Mouse (Mus musculus) adrenal gland, postnatal 4 days (tissue): ENCODE results near the gene Dst. TPM values are rescaled to one million over a fixed set of nuclear protein-coding genes. Genes with fewer than 3 reads are reported as not detected.

Experiments
- DNase-seq, 2 experiments: peaks; one replicate each; pipeline ENCODE4 v3.0.0; 2021 to 2022; ENCODE audit warnings: low spot score in 2 of 2, mixed read lengths in 2 of 2
- total RNA-seq, 2 experiments: library from RNA; stranded (reverse); gene quantifications; 2 replicates each; pipeline ENCODE4 v1.2.3; 2021

Dst gene
- total RNA-seq, 2 experiments from 2014 or later, result 136 to 151 TPM

DNA sequence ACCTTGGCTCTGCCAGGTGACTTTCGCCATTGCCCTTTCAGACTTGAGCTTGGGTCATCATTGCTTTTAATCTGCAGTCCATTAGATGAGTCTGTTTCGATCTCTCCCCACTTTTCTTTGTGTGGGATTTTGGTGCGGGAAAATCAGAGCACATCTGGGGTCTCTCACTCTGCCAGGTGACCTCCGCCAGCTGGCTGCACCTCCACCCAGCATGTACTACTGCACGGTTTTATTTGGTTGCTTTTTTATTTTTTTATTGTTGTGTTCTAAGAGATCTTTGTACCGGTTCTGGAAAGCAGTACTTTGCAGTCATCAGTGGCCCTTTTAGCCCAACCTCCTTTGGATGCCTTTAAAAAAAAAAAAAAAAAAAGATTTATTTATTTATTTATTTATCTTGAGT lies 112.6 kb downstream of the Dst start:
- no peak for DNase-seq

DNA sequence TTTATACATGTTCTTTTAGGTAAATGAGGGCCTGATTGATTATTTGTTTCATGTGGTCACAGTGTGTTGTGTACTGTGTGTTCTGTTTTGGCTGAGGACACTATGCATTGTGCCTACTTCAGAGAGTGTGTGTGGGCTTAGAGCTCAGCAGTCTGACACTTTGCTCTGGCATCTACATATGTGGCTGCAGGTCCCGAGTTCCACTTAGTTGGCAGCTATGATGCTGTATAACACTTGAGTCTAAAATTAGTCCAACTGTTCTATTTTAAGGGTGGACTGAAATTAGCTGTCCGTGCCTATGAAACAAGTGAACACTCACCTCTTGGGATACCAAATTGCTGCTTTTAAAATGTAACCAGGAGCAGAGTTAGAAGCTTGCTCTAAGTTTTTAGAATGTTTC lies 113.5 kb downstream of the Dst start:
- no peak for DNase-seq

DNA sequence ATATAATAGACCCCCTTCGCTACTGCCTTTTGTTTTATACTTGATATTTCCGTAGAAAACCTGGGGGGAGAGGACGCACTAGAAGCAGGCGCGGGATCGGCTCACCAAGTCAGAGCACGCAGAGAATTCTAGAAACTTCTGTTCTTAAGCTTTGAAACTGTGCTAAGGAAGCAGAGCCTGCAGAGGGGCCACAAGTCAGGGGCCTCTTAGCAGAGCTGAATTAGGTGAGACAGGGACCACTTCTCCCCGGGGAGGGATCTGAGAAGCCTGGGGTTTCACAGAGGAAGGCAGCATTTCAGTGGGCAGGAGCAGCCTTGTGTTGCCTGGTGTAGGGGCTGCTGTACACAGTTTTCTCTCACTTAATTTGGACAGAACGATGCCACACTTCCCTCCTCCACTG lies 115.1 kb downstream of the Dst start:
- DNase-seq, result no peak

DNA sequence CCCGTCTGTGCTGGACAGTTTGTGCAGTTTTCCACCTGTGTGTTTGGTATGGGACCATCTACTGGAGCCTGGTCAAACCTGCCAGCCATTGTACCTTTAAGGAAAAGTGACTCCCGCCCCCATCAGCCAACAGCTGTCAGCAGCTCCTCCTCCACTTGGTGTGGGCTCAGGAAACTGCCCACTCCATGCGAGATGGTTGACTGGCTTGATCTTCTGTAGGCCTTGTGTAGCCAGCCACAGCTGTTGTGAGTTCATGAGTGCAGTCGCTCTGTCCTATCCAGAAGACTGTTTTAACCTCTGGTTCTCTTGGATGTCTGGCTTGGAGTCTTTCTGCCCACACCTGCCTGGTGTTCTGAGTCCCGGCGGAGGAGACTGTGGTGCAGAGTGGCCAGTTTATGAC lies 117.9 kb downstream of the Dst start:
- no peak for DNase-seq

DNA sequence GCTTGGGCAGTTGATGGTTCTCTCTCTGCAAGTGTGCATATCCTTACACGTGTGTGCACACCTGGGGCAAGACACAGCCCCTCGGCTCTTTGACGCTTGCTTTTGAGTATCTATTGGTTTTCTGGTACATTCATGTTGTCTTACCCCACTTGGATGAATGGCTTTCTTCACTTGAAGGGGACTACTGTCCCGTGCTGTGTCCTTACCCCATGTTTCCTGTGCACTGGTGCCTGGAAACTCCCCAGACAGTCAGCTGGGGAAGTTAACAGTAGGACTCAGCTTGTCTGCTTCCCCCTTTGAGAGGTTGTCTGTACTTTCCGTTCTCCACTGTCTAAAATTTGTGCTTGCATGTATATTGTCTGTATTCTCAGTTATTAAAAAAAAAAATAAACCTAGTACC lies 120.7 kb downstream of the Dst start:
- DNase-seq, result no peak

DNA sequence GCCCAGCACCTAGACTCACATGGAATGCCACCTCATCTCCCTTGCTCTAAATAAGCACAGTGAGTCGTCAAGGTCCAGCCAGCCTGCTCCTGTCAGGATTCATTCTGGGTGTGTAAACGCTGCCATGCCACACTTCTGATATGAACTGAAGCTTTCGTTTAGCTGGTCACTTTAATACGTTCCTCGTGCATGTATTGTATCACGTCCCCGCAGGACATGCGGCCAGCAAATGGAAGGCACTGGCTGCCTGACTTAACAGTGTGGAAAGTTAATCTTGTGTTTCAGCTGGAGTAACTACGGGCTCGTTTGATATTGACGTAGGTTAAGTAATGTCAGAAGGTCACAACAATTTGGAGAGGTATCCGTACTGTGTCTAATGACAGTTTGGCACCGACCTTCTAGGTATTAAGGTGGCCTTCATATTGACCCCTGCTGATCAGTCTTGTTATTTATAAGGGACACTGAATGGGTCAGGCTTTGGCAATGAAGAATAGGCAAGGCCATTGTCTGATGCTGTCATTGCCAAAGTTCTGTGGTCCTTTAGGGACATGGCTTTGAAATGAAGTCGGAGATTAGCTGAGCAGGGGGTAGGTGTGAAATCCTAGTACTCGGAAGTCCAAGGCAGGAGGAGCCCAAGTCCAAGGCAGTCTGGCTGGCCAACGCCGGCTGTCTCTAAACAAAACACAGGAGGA lies 122.5 kb downstream of the Dst start:
- DNase-seq, result no peak

DNA sequence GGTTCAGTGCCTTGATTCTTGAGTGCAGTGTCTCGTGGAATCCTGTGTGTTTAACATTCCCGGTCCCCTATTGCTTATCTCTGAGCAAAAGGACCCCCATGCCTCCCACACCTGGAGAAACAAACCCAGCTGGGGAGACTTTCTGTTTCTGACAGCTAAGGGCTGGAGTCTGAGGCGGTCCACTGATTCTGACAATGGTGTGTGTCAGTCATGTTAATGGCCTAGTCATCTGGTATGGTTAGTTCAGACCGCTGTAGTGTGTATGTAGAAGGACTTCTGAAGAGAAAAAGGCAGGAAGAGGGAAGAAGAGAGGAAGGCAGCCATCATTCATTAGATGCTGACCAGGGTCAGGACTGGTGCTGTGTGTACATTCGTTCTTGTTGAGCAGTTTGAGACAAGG lies 125.0 kb downstream of the Dst start:
- no peak for DNase-seq

DNA sequence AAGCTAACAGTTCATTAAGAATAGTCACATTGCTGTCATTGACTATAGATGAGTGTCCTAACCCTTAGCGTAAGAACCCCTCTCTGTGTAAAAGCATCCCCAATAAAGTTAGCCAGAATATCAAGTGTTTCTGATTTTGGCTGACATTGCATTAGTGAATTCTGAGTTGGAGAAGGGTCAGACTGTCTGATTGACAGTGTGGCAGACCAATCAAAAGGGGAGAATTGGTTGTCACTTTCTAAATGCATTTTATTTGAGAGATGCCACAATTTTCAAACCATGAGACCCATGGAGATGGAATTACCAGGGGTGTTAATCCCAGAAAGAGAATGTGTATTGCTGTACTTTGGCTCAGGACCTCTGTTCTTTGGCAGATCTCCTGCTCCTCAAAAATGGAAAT lies 125.5 kb downstream of the Dst start:
- DNase-seq, result no peak

DNA sequence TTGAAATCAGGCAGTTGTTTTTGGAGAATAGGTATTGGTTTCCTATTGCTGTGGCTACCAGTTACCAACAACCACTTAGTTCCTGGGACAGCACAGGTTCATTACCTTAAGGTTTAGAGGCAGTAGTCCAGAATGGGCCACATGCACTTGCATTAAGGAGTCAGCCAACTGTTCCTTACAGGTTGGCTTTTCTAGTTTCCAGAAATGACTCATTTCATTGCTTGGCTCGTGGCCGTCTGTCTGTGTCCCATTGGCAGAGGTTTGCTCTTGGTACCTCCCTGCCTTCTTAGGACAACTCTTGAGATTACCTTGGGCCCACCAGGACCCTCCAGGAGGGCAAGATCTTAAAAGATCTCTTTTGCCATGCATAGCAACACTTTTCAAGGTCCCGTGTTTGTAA lies 125.9 kb downstream of the Dst start:
- DNase-seq, result no peak

DNA sequence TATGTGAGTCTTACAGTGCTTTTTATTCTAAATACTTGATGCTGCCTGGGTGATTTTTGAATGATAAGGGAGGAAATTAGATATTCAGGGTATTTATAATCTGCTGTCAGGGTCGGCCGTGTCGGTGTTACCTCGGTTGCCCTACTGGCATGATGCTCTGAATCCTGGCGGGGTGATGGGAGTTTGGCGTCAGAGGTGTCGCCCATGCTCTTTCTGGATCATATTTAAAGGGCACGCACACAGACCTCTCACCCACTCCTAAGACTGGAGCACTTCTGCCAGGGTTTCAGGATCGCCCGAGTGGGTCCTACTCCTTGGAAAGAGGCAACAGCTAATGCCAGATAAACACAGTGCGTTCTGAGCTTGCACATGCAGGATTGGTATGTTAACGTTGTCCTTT lies 128.1 kb downstream of the Dst start:
- no peak for DNase-seq

DNA sequence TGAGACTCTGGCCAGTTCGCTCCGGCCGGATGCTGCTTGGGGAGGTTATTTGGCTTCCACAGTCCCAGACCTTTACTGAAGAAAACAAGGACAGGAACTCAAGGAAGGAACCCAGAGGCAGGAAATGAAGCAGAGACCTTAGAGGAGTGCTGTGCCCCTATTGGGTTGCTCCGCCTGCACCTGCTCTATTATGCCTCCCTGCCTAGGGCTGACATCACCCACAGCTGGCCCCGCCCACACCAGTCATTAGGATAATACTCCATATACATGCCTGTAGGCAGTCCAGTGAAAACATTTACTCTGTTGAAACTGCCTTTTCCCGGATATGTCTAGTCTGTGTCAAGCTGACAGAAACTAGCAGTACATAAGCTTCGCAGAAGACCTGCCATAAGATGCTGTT lies 130.5 kb downstream of the Dst start:
- no peak for DNase-seq

DNA sequence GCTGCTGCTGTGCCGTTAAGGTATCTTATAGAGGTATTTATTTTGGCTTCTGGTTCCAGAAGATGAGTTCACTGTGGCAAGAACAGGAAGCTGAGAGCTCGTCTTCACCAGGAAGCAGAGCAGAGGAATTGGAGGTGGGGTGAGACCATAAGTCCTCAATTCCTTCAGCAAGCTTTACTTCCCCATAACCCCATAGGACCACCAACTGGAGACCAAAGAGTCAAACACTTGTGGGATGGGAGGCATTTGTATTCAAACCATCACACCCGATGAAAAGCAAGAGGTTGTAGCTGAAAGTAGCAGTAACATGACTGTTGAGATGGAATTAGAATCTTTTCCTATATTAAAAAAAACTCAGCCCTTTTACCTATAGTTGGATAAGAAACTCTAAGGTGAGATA lies 132.0 kb downstream of the Dst start:
- no peak for DNase-seq

DNA sequence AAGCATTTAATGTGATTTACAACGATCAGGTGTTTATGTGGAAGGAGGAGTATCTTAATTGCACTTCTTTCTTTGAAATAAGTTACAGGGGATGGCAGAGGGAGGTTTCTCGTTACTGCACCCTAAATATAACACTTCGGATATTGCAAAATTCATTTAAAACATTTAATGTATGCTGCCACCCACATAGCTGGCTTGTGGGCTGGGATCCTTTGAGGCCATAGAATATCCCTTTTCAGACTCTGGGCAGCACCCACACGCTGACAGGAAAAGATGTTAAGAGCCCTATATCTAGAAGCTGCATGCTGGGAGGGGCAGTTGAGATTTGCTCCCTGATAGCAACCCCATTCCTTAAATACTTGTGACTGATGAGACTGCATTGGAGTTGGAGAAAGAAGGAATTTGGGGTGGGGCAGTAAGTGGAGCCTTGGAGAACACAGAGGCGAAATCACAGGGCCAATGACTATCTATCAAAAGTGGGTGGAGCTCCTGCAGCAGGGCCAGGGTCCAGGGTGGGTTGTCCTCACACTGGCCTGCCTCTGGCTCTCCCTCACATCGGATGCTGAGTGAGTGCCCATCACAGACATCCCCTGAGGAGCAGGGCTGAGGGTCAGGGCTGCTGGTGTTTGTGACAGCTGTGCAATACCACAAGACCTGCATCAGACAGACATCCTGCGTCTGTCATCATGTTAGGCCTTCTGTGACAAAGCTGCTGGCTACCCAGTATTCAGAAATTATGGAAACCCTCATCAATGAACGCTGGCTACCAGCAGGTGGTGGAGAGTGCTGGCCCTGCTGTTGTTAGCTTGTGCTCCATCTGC lies 133.1 kb downstream of the Dst start:
- DNase-seq, result no peak

DNA sequence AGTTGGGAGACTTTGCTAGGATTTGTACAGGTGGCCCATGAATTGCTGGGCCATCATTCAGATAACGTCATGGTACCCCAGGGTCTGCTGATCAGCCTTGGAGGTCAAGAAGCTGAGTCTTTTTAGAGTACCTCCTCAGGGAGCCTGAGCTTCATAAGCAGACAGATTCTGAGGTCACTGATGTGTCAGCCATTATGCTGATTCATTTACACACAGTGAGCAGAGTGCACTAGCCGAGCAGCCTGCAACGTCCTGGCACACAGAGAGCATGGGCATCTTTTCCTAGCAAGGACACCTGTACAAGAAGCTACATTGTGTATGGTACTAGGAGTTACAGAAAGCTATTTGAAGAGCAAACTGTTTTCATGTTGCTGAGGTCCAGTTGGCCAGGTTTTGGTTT lies 134.3 kb downstream of the Dst start:
- DNase-seq, result no peak

DNA sequence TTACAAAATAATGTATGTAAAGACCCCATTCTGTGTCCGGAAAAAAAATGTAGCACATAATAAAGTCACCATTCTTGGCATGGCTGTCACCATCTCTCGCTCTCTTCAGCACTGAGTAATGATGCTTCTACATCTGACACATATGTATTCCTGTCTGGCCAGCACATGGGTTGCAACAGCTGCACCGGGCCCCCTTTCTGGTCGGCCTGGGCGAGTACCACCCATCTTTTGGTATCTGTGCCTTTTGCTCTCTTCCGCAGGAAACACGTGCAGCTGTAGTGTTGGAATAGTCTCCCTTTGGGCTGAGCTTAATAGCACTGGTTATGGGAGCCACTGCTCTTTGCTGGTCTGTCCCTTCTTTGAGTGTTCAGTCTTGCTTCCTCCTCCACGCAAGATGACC lies 135.3 kb downstream of the Dst start:
- no peak for DNase-seq

DNA sequence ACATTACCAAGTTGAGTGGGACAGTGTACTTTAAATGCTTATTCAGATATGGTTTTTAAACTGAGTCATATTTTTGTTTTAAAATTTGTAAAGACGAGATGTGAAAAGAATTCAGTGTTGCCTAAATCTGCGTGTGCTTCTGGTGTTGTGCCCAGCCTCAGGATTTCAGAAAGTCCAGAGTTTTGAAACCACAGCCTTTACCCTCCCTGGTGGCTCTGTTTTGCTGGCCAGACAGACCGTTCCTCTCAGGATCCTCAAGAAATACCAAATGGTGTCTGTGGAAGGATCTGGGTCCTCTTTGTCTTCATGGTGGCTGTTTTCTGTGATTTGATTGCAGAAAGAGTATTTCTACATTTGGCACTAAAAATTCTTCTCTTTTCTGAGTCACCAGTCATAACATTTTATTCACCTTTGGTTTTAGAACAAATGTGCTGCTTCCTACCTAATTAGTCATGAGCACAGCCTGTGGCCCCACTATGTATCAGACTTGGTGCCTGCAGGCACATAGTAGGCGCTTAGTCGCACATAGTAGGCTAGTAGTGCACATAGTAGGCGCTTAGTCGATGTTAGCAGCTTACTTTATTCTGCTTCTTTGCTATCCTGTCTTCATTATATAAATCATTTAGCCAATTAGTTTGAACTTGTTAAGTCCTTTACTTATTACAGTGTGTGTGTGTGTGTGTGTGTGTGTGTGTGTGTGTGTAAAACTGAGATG lies 136.0 kb downstream of the Dst start:
- DNase-seq, result no peak

DNA sequence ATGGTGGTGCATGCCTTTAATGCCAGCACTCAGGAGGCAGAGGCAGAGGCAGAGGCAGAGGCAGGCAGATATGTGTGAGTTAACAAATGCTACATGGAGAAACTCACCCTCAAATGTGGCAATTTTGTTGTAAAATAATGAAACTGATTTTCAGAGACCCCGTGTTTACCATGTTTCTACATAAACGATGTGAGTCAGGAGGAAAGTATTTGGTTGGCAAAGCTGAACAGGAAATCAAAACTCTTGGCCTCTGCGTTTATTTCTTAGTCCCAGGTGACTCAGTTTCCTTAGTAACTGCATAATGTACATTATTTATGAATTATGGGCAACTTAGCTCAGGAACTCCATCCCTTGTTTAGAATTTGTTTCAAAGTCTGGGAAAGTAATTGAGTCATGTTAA lies 136.7 kb downstream of the Dst start:
- no peak for DNase-seq

DNA sequence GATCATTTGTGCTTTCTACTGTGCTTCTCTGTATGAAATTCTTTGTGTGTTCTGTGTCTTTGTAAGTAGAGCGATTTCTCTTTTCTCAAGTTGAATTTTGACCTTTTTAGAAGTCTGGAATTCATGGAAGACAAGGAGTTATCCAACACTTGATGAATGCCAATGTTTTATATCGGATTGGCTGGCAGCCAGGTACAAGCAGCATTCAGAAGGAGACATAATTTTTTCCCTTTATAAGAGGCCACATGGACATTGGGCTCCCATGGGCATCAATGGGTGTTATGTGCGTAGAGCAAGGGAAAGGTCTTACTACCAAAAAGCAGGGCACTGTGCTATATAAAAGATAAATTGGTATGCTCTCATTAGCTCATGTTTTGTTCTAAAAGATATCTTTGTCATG lies 139.3 kb downstream of the Dst start:
- no peak for DNase-seq

DNA sequence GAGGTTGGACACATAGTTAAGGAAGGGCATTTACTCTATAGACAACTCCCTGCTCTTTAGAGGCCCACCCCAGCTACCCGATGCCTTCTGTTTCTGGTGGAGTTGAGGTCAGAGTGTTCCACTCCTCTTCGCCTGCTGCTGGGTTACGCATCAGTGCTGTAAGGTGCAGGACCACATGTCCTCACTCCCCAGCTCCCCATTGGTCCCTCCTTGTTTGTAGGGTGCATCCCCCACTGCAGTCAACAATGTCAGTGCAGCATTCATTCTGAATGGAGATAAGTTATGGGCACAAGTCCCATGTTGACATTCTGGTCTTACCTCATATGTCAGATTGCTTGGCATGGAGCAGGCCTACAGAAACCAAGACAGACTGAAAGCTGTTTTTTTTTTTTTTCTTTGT lies 143.2 kb downstream of the Dst start:
- DNase-seq, result no peak

DNA sequence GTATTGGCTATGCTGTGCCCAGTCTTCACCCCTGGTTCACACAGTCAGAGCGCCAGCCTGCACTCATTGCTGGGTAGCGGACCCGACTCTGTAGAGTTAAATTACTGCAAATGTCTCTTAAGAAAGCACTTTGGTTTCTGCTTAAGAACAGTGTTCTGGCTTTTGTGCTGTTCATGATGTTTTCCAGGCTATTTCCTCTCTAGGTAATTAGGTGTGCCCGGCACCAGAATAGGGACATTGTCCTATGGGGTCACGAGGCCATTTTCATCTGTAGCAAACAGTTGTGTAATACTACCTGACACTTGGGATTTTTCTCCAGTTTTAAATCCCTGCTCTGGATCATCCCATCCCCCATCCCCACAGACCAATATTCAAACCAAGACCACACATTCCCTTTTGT lies 144.4 kb downstream of the Dst start:
- no peak for DNase-seq

DNA sequence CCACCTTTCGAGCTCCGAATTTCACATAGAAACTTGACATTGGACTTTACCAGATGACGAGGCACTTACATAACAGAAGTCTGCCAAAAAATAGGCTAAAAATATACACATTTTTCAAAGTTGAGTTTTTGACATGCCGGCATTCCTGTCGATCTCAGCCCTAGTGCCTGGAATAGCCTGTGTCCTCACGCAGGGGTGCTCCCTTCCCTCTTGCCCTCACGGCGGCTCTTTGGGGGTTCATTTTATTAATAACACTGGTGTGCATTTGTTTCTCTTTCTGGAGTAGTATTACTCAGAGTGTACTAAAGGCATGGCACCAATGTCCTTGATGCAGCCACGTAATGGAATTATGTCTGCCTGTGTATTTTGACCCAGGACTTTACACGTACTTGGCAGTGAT lies 146.9 kb downstream of the Dst start:
- no peak for DNase-seq

DNA sequence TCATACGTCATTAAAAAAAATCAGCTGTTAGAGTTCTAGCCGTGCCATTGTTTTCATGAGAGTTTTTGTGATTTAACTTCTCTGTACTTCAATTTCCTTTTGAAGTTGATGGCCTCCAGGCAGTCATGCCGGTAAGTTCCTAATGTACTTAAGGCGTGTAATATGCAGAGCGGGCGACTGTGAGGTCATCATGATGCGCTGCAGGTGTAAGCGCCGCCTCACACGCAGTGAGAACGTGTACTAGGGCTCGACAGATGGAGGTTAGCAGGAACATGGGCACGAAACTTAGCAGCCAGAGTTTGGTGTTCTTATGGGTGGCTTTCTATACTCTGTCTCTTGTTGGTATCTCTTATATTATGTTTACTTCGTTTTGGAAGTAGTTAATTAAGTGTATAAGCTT lies 148.6 kb downstream of the Dst start:
- DNase-seq, result no peak
